Mouse (Mus musculus) embryo, embryonic 10 days (tissue): ENCODE results near the gene Zdhhc5.
A peak's percentile ranks its signal among the peaks of the same experiment; 100 is the strongest.
"Not testable (repeated sequence)": the region's sequence is repeated elsewhere in the genome, so short reads cannot be mapped to it uniquely, and the experiment has no call there.

Source experiments
- DNase-seq: peaks from one replicate; pipeline ENCODE4 v3.0.0-alpha.2; 2015; ENCODE audit warnings: low spot score

Gene Zdhhc5

DNA sequence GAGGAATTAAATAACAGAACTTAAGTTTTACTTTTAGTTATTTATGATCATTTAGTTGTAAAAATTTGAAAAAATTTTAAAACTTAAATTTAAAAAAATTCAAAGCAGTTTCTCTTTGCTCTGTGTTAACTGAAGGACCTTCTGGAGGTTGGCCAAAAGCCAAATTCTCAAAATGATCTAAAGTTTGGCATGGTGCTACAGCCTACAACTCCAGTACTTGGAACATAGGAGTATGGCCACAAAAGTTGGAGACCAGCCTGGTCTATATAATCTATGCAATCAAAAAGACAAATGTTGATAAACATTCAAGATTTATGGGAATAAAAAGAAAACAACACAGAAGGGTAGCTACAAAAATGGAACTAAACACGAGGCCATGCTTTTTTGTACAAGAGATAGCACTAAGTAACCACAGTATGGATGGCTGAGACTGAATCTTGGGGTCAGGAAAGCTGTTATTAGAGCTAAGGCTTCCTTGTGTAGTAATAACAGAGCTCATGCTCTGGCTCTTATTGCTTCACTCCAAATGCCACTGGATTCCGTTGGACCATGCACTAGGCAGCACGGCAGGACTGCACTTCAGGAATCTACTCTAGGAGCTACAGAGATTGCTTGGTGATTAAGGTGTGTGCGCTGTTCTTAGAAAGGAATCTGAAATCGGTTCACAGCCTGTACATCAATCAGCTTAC lies 19.8 kb downstream of the Zdhhc5 start:
- no peak for DNase-seq

DNA sequence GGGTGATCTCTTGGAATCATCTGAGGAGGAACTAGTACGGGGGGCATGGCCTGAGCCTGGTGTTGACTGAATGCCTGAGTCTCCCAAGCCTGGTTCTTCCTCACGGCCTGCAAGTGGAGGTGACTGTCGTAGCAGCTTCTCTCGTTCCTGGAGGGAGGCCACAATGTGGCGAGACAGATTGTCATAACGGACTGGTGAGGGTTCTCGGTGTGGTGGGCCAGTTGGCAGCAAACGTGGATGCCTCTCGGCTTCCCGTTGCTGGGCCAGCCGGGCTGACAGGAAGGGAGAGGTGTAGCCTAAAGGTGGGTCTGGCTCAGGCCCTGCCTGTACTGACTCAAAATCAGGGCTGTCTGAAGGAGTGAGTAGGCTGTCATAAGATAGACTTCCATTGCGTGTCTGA lies 24.9 kb downstream of the Zdhhc5 start:
- DNase-seq, result no peak

DNA sequence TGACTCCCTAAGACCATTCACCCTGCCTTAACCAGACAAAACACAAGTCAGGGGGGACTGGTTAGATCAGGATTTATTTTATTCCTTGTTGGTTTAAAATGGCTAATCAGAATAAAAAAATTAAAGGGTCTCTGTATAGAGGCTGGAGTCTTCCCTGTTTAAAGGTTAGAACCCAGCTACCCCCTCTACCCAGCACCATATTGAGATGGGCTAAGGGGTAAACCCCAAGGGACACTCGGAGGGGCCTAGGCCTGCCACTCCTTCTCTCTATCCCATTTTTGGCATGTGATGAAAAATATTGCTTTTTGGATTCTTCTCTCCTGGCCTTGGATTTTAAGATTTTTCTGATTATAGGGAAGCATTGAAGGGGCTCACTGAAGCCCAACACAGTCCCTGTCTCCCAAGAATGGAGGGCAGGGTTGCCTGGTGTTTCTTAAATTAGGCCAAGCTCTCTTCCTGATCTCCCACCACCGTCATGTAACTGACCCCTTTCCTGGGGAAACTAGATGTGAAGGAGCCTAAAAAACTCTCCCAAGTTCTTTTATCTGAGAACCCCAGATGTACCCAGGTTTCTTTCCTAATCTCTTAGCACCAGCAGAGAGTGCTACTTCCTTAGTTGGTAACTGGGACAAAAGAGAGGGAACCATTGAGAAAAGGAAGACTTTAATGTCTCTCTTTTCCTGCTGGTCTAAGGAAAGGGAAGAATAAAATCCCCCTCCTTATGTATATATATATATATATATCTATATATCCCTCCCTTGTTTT lies 26.7 kb downstream of the Zdhhc5 start:
- no peak for DNase-seq

DNA sequence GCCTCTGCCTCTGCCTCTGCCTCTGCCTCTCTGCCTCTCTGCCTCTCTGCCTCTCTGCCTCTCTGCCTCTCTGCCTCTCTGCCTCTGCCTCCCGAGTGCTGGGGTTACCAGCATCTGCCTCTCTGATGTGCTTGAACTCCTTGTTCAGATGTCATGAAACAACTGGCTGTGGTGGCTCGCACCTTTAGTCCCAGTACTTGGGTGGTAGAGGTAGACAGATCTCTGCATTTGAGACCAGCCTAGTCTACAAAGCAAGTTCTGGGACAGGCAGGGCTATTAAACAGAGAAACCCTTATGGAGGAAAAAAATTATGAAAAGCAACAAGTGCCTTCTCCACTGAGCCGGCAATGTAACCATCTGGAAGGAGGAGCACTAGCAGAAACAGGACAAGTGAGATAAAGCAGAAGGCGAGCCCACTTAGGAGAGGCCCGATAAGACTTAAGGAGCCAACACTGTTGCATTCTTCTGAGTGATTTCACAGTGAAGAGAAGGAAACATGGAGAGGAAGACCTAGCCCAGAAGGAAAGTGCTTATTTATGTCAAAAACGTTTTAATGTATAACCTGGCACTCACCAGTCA lies 32.3 kb downstream of the Zdhhc5 start:
- DNase-seq, result no peak

DNA sequence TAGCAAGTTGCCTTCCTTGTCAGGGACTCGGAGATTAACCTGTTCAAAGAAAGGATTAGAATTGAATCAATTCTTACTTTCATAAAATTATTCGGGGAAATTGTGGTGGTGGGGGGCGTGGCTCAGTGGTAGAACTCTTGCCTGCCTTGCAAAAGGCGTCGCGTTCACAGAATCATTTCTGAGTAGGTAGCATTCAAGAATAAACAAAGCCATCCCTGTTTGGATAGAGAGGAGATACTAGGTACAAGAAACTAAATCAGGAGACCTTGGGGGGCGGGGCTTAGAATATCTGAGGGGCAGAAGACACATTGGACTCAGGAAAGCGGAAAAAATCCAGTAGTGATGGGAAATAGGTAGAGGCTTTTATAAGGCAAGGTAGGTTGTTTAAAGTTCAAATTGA lies 36.0 kb downstream of the Zdhhc5 start, which contains the start of gene Tmx2:
TSS of gene Tmx2 (minus strand) at position 125 of the 400 bp plus-strand sequence.
- no peak for DNase-seq

DNA sequence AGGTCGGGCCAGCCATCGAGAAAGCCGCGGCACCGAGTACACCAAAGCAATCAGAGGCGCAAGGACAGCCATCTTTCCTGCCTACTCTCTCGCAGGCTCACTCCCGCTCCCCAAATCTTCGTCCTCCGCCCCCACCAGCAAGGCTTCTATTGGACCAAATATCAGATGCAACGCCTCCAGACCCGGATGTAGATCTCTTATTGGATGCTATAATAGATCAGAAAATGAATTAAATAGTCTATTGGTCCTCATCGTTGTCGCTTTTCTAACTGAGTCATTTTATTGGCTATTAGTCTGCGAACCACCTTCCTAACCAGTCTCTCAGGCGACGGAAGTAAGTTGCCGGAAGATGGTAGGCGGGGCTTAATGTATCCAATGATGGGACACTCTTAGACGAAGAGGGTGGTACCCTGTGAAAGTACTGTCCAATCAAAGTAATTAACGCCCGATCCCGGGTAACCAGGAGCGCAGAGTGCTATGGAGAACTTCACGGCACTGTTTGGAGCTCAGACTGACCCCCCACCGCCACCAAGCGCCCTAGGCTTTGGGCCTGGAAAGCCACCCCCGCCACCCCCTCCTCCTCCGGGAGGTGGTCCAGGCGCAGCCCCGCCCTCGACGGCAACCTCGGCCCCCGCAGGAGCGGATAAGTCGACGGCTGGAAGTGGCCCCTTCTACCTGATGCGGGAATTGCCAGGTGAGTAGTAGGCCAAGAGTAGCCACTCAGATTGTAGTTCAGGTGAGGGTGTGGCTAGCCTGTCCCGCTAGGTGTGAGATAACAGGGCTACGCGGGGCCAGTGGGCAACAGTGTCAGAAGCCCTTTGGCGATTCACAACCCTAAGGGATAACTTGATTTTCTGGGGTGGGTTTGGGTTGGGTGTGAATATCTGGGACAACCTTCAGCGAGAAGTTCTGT lies 36.8 kb downstream of the Zdhhc5 start, which contains the start of the genes Gm28635 and Med19:
TSS of gene Gm28635 (minus strand) at position 74 of the 913 bp plus-strand sequence.
TSS of gene Med19 (plus strand) at position 435 of the 913 bp plus-strand sequence.
- DNase-seq, result peak; percentile 99

DNA sequence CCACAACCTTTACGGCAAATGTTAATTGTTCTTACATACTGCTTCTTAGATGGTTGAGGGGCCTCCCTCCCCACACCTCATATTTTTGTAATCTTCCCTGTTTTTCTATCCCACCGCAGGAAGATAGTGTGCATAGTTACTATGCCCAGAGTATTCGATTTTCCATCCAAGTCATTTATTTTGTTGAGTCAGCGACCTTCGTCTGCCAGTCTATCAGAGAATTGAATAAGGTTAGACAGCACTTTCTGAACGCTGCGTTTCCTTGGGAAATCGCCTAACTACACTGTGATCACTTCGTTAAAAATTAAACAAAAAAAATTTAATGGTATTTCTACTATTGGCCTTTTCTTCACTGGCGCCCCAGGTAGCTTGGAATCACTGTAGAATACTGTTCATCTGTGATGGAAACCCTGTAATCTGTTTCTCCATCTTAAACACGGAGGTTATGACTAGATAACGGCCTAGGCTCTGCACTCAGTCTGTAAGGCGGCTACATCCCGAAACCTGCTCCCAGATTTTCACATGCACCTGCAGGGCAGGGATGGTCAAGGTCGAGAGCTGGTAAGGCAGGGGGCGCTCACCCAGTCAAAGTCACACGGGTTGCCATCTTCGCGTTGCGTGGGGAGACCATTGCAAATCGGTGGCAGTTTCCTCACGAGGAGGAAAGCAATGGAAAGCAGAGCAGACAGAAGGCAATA lies 37.6 kb downstream of the Zdhhc5 start:
- peak; percentile 52 for DNase-seq

DNA sequence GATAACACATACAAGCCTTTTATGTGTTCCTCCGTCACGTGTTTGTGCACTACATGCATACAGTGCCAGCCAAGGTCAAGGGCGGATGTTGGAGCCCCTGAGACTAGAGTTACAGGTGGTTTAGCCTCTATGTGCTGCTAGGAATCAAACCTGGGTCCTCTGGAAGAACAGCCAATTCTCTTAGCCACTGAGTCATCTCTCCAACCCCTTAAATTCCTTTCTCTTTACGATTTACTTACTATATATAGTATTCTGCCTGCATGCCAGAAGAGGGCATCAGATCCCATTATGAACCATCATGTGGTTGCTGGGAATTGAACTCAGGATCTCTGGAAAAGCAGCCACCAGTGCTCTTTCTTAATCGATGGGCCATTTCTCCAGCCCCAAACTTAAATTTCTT lies 43.4 kb downstream of the Zdhhc5 start:
- not testable (repeated sequence) for DNase-seq

DNA sequence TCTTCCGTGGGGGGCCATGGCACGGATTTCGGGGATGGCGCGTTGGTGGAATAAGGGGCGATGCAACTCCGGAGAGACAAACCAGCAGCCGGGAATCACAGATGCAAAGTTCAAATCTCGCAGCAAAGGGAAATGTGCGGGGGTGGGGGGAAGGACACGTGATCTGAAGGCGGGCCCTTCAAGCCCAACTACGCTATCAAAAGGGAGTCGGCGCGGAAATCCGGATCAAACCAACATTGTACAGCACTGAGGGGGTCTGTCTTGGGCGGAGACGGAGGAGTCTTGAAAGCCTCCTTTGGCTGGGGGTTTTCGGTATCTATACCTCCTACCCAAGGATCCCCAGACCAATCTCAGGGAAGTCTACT lies 44.4 kb downstream of the Zdhhc5 start, which contains the start of gene Selenoh:
TSS of gene Selenoh (minus strand) at position 202 of the 365 bp plus-strand sequence.
- peak; percentile 94 for DNase-seq

DNA sequence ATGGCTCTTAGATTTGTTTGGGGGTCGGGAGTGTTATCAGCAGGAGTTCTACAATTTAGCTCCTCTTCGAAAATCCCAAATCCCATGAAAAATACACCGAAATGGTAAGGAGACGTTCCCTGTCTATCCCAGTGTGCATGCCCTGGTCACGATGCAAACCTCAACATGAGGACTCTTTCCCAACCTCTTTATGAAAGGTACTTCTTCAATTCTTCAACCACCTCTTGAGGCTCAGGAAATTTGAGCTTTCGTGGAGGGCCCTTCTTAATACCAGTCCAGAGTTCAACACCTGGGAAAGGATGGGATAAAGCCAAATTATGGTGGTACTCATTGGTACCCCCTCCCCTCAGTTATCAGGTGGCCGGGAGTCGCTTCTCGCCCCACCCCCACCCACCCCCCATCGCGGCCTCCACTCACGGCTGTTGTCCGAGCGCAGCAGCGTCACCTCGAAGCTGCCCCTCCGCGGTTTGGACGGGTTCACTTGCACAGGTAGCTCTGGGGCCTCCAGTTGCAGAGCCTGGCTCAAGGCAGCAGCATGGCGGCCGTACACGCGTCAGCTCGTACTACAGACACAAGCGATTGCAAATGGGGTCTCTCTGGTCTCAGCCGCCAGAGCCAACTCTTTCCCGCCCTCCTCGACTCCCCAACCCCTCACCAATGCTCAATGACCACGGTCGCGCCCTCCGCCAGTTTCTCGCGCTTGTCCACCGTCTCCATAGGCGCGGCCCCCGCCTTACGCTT lies 45.0 kb downstream of the Zdhhc5 start:
- DNase-seq, result peak; percentile 72

DNA sequence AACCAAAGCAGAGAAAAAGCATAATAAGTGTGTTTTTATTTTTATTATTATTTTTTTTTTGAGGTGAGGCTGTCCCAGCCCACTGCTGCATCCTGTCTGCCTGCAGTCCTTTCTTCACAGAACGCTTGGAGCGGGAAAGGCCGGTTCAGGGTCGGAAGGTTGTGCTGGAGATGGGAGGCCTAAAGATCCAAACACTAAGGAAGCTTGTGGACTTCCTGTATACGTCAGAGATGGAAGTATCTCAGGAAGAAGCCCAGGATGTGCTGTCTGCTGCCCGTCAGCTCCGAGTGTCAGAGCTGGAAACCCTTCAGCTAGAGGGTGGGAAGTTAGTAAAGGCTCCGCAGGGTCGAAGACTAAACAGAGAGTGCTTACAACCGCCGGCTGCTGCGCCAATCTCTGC lies 48.9 kb downstream of the Zdhhc5 start:
- DNase-seq, result peak; percentile 32

DNA sequence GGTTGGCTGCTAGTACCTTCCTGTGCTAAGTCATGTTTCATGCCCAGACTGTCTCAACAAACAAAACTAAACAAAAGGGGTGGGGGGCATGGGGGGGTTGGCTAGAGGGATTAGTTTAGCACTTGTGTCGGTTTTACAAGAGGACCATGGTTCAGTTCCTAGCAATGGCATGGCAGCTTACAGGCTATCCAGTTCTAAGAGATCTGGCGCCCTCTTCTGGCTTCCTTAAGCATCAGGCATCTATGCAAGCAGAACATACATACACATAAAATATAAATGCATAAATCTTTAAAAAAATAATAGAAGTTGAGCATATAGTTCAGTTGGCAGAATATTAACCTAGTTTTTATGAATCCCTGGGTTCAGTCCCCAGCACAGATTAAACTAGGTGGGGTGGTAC lies 52.1 kb downstream of the Zdhhc5 start:
- peak; percentile 81 for DNase-seq

DNA sequence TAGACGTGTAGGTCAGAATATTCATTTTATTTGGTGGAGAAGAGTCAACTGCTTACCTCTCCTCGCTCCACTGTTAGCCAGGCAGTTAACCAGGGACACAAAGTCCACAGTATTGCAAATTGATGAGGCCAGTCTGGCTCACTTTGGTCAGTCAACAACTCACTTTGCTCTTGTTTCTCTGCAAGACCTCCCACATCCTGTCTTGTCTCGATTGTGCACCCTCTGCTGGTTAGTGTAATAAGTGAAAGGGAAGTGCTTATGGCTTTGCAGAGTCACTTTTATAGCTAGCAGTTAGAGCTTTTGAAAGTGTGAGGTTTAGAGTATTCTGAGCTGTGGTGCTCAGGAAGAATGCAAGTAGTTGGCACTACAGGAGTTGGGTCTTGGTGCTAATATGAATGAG lies 54.7 kb downstream of the Zdhhc5 start:
- DNase-seq, result peak; percentile 72

DNA sequence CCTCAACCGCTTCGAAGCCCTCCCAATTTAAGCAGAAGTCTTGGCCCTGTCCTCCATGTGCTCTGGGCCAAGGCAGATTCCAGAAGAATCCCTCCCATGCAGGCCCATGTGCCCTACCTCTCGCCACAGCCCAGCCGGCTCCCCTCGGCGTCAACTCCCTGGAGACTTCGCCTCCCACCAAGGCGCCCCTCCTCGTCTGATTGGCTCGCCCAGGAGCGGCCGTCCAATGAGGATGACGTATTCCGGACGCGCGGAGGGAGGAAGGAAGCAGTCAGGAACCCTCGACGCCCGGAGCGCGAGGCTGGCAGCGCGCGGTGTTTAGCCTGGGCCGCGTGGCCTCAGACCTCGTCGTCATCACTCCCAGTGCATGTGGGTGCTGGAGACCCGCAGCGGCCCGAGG lies 56.2 kb downstream of the Zdhhc5 start, which contains the start of gene Btbd18:
TSS of gene Btbd18 (plus strand) at position 274 of the 400 bp plus-strand sequence.
- no peak for DNase-seq

DNA sequence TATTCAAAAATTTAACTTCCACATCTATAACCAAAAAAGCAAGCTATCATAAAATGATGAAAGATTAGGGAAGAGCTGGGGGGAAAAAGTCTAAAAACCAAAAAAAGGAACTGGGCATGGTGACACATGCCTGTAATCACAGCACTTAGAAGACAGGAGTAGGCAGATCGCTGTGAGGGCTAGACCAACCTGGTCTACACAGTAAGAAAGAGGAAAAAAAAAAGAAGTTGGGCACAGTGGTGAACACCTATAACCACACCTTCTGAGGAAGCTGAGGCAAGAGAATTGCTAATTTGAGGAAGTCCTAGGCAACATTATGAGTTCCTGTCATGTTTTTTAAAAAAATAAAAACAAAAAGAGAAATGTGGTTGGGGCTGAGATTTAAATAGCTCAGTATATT lies 59.1 kb downstream of the Zdhhc5 start:
- no peak for DNase-seq

DNA sequence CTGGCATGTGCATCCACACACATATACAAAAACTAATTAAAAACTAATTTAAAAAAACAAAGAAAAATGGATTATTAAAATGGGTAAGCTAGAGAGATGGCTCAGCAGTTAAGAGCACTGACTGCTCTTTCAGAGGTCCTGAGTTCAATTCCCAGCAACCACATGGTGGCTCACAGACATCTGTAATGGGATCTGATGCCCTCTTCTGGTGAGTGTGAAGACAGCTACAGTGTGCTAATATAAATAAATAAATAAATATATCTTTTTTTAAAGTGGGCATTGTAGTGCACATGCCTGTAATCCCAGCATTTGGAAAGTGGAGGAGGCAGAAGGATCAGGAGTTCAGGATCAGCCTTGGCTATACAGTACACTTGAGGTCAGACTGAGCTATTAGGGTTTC lies 61.6 kb downstream of the Zdhhc5 start:
- DNase-seq, result no peak

DNA sequence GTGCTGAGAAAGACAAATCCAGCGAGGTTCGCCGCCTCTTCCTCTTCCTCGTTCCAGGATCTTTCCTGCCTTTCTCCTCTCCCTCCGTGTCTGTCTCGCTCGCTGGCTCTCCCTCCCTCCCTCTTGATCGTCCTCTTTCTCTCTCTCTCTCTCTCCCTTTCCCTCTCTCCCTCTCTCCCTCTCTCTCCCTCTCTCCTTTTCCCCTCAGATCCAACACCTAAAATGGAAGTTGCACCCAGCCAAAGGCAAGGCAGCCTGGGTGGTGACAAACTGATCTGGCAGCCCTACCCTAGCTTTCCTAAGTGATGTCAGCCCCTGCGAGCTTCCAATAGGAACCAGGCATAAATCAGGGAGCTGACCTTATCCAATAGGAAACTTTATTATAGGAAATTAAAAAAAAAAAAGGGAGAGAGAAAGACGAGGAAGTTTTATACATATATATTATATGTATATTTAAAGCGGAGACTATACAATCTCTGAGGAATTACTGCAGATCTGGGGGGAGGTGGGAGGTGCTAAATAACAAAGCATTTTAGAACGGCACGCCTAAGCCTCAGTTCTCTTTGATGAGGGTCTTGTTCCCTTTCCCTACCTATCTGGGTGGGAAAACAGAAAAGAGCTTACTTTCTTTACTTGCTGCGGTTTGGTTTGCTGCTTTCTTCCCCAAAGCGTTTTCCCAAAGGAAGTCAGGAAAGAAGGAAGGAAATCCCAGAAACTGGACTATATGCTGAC lies 64.3 kb downstream of the Zdhhc5 start, which contains the start of gene Ctnnd1:
TSS of gene Ctnnd1 (minus strand) at position 302 of the 732 bp plus-strand sequence.
- peak; percentile 93 for DNase-seq

DNA sequence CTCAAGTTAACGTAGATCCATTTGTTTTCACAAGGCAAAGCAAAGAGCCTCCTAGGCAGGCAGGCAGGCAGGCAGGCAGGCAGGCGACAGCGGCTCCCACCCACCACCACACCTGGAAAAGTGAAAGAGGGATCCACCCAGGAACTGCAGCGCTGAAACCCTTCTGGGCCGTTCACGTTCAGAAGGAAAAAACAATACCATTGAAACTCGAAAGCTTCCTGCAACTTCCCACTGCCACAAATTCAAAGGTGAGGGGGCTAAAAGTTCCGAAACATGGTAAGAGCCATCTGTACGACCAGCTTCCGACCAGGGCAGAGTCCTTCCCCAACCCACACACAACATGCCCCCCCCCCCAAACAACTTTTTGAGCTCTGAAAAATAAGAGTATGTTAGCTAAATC lies 65.3 kb downstream of the Zdhhc5 start:
- DNase-seq, result peak; percentile 39

DNA sequence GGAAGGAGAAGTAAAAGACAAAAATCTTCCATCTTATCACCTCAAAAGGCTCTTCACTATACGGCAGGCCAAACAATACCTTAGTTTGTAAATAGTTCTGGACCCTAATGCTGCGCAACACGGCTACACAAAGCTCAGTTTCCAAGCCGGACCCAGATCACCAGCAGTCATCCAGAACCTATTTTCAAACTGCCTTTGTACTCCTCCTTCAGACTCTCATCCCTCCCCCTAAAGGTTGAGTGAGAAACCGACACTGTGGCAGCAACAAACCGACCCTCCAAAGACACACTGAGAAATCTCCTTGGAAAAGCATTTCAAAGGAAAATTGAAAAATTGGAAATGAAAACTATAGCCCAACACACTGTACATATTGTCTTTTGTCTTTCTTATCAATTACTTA lies 66.6 kb downstream of the Zdhhc5 start:
- DNase-seq, result peak; percentile 51
